Mouse (Mus musculus) E14TG2a.4 (cell line): ENCODE measurements around the gene Hbb-y.

Experiments
- CTCF ChIP-seq: conservative IDR thresholded peaks from 2 replicates; pipeline ENCODE4 v1.5.1; 2014; ENCODE audit warnings: low read length
- NANOG ChIP-seq: IDR thresholded peaks from 2 replicates; pipeline ENCODE4 v1.6.1; 2014; ENCODE audit warnings: borderline replicate concordance, low read length, mixed read lengths
- POU5F1 ChIP-seq: IDR thresholded peaks from 2 replicates; pipeline ENCODE4 v1.6.1; 2014; ENCODE audit warnings: low read length, borderline replicate concordance

GRCm38 (mm10) chr7:103806856-103807255, 46.2 kb downstream of the Hbb-y start:
- TF ChIP-seq CTCF (peak; percentile 32), NANOG (no peak), POU5F1 (no peak)
